Mouse (Mus musculus): ENCODE results near the gene Baiap2l2.

DNA sequence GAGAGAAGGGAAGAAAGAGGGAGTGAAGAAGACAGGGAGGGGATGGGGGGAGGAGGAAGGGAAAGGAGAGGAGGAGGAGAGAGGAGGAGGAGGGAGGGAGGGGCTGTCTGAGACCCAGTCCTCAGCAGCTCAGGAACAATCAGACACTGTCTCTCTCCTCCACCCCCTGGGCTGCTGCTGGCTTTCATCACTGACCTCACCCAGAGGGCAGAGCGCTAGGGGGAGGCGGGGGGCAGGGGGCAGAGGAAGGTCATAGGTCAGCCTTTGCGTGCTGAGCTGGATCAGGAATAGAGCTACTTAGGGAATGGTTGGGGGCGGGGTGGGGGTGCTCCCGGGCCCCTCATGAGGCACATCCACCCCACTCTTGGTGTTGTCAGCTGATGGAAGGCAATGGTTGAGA is 61.7 kb downstream of the Baiap2l2 start:
- no peak for TF ChIP-seq TAL1 (IDR thresholded peaks at IDR 0.05; ENCODE audit: low read length)
- no peak for TF ChIP-seq GATA1 (IDR thresholded peaks at IDR 0.05; ENCODE audit: low read length)

Measured in erythroblast, embryonic 14.5 days (primary cell).